In genomic region chr10:94945206-94945711, GRCm38 (mm10) we compare ENCODE assay signal across 8 mouse cellular contexts. TPM values are rescaled to one million over a fixed set of nuclear protein-coding genes. Genes with fewer than 3 reads are reported as not detected.
DNase-seq lines count a peak whose midpoint lies in the region; ATAC-seq lines count a peak whose summit lies in the region.

No protein-coding gene starts in this region.

- no peaks in the 10 kb centered on the region for H3K36me3 ChIP-seq in forebrain, embryonic 11.5 days (ENCODE audit: control insufficient read depth, insufficient read depth, low read length)
- H3K36me3 ChIP-seq in midbrain, embryonic 13.5 days = no peaks in the 10 kb centered on the region

- peak; percentile 39 for ATAC-seq in forebrain, embryonic 11.5 days (replicated peaks; ENCODE audit: low FRiP score)
- ATAC-seq in midbrain, embryonic 13.5 days = peak; percentile 35
- no peak for ATAC-seq in erythroid progenitor cell, adult 5-6 weeks (replicated peaks; ENCODE audit: low FRiP score, poor library complexity, severe bottlenecking)

- peak overlapping the region; percentile 82 for H3K9ac ChIP-seq in forebrain, embryonic 11.5 days (ENCODE audit: low read length)
- peak overlapping the region; percentile 91 for H3K9ac ChIP-seq in midbrain, embryonic 13.5 days (replicated peaks)

- peak overlapping the region; percentile 78 for H3K4me3 ChIP-seq in forebrain, embryonic 11.5 days (ENCODE audit: low read depth, low read length)
- peak overlapping the region; percentile 83 for H3K4me3 ChIP-seq in midbrain, embryonic 13.5 days (replicated peaks)

- H3K27me3 ChIP-seq in forebrain, embryonic 11.5 days (ENCODE audit: control insufficient read depth, insufficient read depth, low read length) = peaks cover 8% of the 10 kb centered on the region; the same call in 1 of the 2 replicates
- H3K27me3 ChIP-seq in midbrain, embryonic 13.5 days = peaks cover 9% of the 10 kb centered on the region

- WGBS in forebrain, embryonic 11.5 days = under 1% methylated on average over 35 of the region's 36 CpGs
- WGBS in midbrain, embryonic 13.5 days = under 1% methylated on average over 36 of the region's 36 CpGs

- intact Hi-C loops in heart, postnatal 25 days (cut with DNase I) = loop anchor here (10.0 kb wide), 1 partner anchor 140 kb away; no protein-coding TSS in a partner anchor

- DNase-seq in heart, adult 11 months = peak; percentile 95
- DNase-seq in heart, postnatal 25 days (ENCODE audit: low spot score) = no peak
- peak; percentile 54 for DNase-seq in thymus, postnatal 14 days
- no peak for DNase-seq in thymus, postnatal 4 days
- DNase-seq in forebrain, embryonic 11.5 days (ENCODE audit: low spot score) = peak; percentile 83
- DNase-seq in kidney, postnatal 10 days = peak; percentile 39

- H3K9me3 ChIP-seq in forebrain, embryonic 11.5 days (ENCODE audit: control insufficient read depth, low read length) = no peaks in the 10 kb centered on the region
- no peaks in the 10 kb centered on the region for H3K9me3 ChIP-seq in midbrain, embryonic 13.5 days

- H3K4me1 ChIP-seq in forebrain, embryonic 11.5 days (replicated peaks; ENCODE audit: control insufficient read depth, insufficient read depth, low read length) = peaks cover 20% of the 10 kb centered on the region
- peaks cover 55% of the 10 kb centered on the region for H3K4me1 ChIP-seq in midbrain, embryonic 13.5 days (replicated peaks)

- H3K4me2 ChIP-seq in forebrain, embryonic 11.5 days (ENCODE audit: low read depth, low read length, severe bottlenecking) = peak overlapping the region; percentile 89
- peak overlapping the region; percentile 73 for H3K4me2 ChIP-seq in midbrain, embryonic 13.5 days (replicated peaks)

- peak overlapping the region; percentile 85 for H3K27ac ChIP-seq in forebrain, embryonic 11.5 days (ENCODE audit: low read depth, low read length)
- peak overlapping the region; percentile 97 for H3K27ac ChIP-seq in midbrain, embryonic 13.5 days

RNA-seq across cellular contexts. Expression of gene Plxnc1, which starts 0.6 kb away (rescaled TPM):
- total RNA-seq in heart, postnatal 25 days (2021) = 1 to 10 TPM; 2.0 to 2.6 TPM
- polyA plus RNA-seq in forebrain, embryonic 11.5 days (2014; fragmentation: Nextera tagmentation; extraction: Ambion mirVana) = 7.5 and 8.0 TPM in 2 replicates
- polyA plus RNA-seq in midbrain, embryonic 13.5 days (2015; fragmentation: Nextera tagmentation; extraction: Ambion mirVana) = 8.7 and 9.4 TPM in 2 replicates
- total RNA-seq in erythroid progenitor cell, adult 5-6 weeks (2015; ENCODE audit: low replicate concordance) = 18.4 and 29.9 TPM in 2 replicates
- total RNA-seq in erythroid progenitor cell, adult 5-6 weeks (2017; ENCODE audit: low replicate concordance) = 8.7 and 9.5 TPM in 2 replicates

Comparison
In these comparisons a context has a peak if more than half of its experiments do, and no peak if none do; other contexts are left out.
1. DNase-seq: peak in heart, adult 11 months (single experiment), thymus, postnatal 14 days (single experiment), forebrain, embryonic 11.5 days (single experiment) and kidney, postnatal 10 days (single experiment); none in heart, postnatal 25 days (single experiment) and thymus, postnatal 4 days (single experiment).